Mouse (Mus musculus): ENCODE results near the gene Ado. TPM values are rescaled to one million over a fixed set of nuclear protein-coding genes. Genes with fewer than 3 reads are reported as not detected.

The Ado gene
- 13.0 TPM for polyA plus RNA-seq (2017; shearing (Covaris generic))

DNA sequence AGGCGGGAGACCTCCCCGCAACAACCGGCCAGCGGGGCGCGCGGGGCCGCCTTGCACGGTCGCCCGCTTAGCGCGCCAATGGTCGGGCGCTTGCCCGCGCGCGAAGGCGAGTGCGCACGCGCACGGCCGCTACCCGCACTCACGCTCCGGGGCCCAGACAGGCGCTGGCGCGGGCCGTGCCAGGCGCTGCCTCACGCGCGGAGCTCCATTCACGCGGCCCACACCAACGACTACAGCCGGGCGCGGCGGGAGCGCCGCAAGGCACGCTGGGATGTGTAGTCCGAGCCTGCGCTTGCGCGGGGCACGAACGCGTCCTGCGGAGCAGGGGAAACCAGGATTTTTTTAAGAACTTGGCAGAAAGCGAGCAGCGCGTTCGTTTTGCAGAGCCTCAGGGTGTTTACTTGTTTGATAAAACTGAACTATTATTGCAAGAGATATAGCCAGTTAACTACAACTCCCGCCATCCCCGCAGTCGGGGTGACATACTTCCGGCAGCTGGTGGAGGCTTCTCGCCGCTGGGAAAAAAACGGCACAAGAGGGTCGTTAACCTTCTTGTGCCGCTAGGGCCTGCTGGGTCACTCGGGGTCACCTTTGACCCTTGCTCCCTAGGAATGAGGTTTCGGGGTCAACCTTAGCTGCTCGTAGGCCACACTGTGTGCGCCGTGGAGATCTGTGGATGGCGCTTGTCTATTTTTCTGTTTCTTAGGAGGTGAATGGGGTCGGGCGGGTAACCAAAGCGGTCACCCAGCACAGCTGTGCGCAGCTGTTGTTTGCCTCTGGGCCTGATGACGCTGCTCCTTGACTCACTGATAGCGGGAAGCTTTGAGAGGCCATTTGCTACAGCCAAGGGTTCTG, at the start of gene Ado:
Gene Ado (minus strand): TSS at position 79 of the 855 bp plus-strand sequence.

DNA sequence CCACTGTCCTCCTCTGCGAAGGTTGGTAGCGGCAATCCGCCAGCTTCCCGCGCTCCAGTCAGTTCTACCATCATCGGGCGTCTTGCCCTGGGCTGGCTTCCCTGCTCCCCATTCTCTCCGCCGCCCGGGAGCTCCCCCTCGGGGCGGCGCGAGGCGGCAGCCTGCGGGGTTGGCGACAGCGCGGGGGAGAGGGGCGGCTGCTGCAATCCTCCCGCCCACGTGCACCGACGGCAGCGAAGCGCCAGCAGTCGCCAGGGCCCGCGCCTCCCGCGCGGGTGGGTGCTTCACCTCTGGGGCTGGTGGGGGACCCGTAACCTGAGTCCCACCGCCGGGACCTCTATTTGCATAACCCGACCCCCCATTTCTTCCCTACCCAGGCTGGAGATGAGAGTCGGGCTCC, 13.5 kb downstream of the Ado start, which contains the start of gene Egr2:
Gene Egr2 (plus strand): TSS at position 220 of the 400 bp plus-strand sequence.

Other genes with a start within 250 kb of the Ado start
- 39.0 TPM for gene Egr2, start 13.5 kb downstream of the Ado start, polyA plus RNA-seq (2017; shearing (Covaris generic))